Mouse (Mus musculus): Measurements from ENCODE around the gene Ehbp1. TPM values are rescaled to one million over a fixed set of nuclear protein-coding genes. Genes with fewer than 3 reads are reported as not detected.

The Ehbp1 gene
- polyA plus RNA-seq, 1 experiment, result 3.5 TPM

DNA sequence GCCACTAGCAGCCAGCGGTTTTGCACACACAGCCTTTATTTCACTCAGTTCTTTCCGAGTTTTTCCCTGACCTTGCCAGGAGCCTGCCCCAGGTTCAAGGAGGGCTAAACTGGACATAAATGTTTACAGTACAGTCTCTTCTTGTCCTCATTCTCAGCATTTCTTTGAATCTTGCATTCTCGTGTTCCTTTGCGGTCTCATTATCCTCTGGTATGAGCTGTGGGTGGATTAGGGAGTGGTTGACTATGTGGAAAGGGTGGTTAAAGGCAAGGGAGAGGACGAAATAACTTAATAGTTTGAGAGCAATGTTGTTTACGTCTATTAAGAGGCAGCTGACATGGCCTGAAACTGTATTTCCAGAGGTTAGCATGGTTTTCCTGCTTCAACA, 54.6 kb downstream of the Ehbp1 start:
- WGBS, result under 1% methylated on average over 6 of the region's 6 CpGs
- TF ChIP-seq CTCF (IDR thresholded peaks at IDR 0.05; ENCODE audit: insufficient read depth, low read length) (no peak), POLR2A (IDR thresholded peaks at IDR 0.05; ENCODE audit: borderline replicate concordance, extremely low read depth, low read depth, low read length) (no peak)
- DNase-seq, result no peak
- 0 out of 2 replicates have a peak, but pooled peaks cover 3% of the 10 kb centered on the region for H3K4me1 ChIP-seq (ENCODE audit: control insufficient read depth, insufficient read depth, low read length)
- H3K4me3 ChIP-seq (replicated peaks; ENCODE audit: extremely low read depth, low read depth, low read length), result peak overlapping the region; percentile 76

DNA sequence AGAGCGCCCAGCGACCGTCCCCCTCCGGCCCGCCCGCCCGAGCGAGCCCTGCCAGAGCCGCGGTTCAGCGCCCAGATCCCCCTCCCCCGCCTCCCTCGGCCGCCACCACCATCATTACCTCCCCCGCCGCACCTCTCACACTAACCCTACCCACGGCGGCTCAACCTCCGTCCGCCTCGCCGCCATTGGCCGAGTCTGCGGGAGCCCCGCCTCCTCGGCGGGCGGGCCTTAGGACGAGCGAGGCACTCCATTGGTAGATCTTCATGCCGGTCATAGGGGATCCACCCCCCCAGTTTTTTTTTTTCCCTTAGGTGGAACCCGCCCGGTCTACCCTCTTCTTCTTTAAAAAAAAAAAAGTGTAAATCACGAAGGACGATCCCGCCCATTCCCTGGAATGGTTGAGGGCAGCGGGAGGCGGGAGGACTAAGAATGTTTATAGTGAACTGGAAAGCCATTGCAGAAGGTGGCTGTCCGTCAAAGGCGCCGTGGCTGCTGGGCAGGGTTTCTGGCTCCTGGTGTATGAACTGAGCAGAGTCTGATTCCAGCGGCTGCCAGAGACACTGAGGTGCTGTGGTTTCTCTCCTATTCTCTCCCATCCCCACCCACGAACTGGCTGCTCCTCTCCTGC, 55.1 kb downstream of the Ehbp1 start:
- 2% methylated on average over 36 of the region's 43 CpGs for WGBS
- TF ChIP-seq CTCF (IDR thresholded peaks at IDR 0.05; ENCODE audit: insufficient read depth, low read length) (no peak), POLR2A (IDR thresholded peaks at IDR 0.05; ENCODE audit: borderline replicate concordance, extremely low read depth, low read depth, low read length) (peak; percentile 83; the same call in 1 of the 2 replicates)
- peak; percentile 96 for DNase-seq

DNA sequence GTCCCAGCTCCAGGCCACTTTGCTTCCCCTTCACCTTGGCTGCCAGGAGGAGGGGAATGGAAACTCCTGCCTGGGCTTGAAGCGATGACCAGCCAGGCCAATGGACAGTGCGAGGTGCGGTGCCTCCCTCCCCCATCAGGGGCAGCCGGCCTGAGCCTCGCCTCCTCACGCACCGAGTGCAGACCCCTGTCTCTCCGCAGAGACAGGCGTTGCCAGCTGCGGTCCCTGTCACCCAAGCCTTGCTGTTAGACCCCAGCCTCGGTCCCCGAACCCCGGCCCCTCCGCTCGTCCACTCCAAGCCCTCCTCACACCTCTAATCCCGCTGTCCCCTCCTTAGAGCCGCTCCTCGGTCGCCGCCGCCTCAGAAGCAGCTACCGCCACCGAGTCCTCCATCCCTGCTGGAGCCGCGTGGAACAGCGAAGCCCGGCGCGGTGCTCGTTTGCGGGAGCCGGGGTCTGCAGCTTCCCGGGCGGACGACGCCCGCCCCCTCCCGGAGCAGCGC, 55.7 kb downstream of the Ehbp1 start:
- TF ChIP-seq CTCF (IDR thresholded peaks at IDR 0.05; ENCODE audit: insufficient read depth, low read length), result no peak
- peak; percentile 24; the same call in 1 of the 2 replicates for TF ChIP-seq POLR2A (IDR thresholded peaks at IDR 0.05; ENCODE audit: borderline replicate concordance, extremely low read depth, low read depth, low read length)
- Histone ChIP-seq H3K4me1 (ENCODE audit: control insufficient read depth, insufficient read depth, low read length) (0 out of 2 replicates have a peak, but pooled peaks cover 3% of the 10 kb centered on the region), H3K4me3 (replicated peaks; ENCODE audit: extremely low read depth, low read depth, low read length) (peak overlapping the region; percentile 61)
- peak; percentile 58 for DNase-seq
- WGBS, result under 1% methylated on average over 39 of the region's 39 CpGs

More for the DNA sequence above, 55.1 kb downstream of the Ehbp1 start:
- 0 out of 2 replicates have a peak, but pooled peaks cover 3% of the 10 kb centered on the region for H3K4me1 ChIP-seq (ENCODE audit: control insufficient read depth, insufficient read depth, low read length)
- peak overlapping the region; percentile 76 for H3K4me3 ChIP-seq (replicated peaks; ENCODE audit: extremely low read depth, low read depth, low read length)

DNA sequence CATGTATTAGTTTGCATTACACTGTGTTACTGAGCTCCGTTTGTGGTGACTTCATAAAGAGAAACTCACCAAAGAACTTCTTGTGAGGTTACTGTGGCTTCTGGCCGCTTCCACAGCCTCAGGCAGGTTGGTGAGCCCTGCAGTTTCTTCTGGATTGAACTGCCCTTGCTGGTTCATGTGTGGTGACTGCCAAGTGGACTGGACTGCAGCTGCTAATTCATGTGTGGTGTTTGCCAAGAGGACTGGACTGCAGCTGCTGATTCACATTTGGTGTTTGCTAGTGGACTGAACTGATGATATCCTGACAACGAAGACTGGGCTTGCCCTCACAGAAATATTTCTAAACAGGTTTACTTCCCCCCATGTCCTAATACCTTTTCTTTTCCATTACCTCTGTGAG, 65.4 kb downstream of the Ehbp1 start:
- TF ChIP-seq POLR2A (IDR thresholded peaks at IDR 0.05; ENCODE audit: borderline replicate concordance, extremely low read depth, low read depth, low read length) (no peak), CTCF (IDR thresholded peaks at IDR 0.05; ENCODE audit: insufficient read depth, low read length) (no peak)
- Histone ChIP-seq H3K4me3 (replicated peaks; ENCODE audit: extremely low read depth, low read depth, low read length) (no peak overlapping the region), H3K4me1 (ENCODE audit: control insufficient read depth, insufficient read depth, low read length) (peaks cover 2% of the 10 kb centered on the region)
- 96% methylated on average over 3 of the region's 3 CpGs for WGBS
- no peak for DNase-seq

DNA sequence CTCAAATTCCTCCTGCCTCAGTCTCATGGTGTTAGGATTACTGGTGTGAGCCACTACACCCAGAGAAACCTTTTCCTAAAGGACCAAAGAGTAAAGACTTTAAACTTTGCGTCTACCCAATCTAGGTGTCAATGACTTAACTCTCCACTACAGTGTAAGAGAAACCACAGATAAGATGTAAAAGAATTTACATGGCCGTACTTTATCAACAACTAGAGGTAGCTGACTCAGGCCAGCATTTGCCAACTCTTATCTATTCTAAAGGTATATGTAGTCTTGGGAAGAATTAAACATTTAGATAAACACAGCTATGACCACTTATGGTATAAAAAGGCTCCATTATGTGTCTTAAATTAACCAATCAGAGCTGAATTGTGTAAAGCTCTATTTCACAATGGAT, 67.9 kb downstream of the Ehbp1 start:
- Histone ChIP-seq H3K4me1 (ENCODE audit: control insufficient read depth, insufficient read depth, low read length) (peaks cover 2% of the 10 kb centered on the region), H3K4me3 (replicated peaks; ENCODE audit: extremely low read depth, low read depth, low read length) (no peak overlapping the region)
- TF ChIP-seq CTCF (IDR thresholded peaks at IDR 0.05; ENCODE audit: insufficient read depth, low read length) (no peak), POLR2A (IDR thresholded peaks at IDR 0.05; ENCODE audit: borderline replicate concordance, extremely low read depth, low read depth, low read length) (no peak)
- no peak for DNase-seq
- WGBS, result 83% methylated on average over 2 of the region's 2 CpGs

DNA sequence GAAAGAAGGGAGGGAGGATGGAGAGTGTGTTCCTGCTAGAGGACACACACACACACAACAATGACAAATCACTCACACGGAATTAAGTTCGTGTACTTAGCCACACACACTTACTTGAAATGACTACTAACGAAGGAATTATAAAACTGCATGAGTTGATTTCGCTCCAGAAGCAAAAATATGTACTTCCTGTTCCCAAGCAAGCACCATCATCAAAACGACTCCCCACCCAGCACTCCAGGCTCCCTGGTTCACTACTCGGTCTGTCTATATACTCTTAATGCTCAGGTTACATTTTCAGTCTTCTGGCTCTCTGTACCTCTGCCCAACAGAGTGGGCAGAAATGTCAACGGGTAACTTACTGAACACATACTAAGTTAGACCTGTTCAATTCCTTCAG, 68.7 kb downstream of the Ehbp1 start:
- Histone ChIP-seq H3K4me3 (replicated peaks; ENCODE audit: extremely low read depth, low read depth, low read length) (no peak overlapping the region), H3K4me1 (ENCODE audit: control insufficient read depth, insufficient read depth, low read length) (peaks cover 2% of the 10 kb centered on the region)
- 41% methylated on average over 7 of the region's 7 CpGs for WGBS
- no peak for TF ChIP-seq CTCF (IDR thresholded peaks at IDR 0.05; ENCODE audit: insufficient read depth, low read length)
- TF ChIP-seq POLR2A (IDR thresholded peaks at IDR 0.05; ENCODE audit: borderline replicate concordance, extremely low read depth, low read depth, low read length), result no peak
- no peak for DNase-seq

DNA sequence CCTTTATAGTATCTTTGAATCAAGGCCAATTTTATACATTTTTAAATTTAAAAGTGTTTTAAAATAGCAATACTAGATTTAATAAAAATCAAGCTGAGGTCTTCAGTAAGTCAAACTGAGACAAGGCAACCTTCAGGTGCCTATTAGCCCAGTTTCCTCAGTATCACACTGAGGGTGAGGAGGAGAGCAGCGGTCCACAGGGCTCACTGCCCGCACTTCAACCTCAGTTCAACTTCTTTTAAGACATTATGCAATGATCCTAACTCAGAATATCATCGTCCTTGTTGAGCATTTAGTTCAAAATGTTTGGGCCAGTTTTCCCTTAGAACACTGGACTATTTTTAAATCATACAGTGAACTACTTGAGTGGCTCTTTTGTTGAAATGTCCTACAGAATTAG, 70.2 kb downstream of the Ehbp1 start:
- Histone ChIP-seq H3K4me1 (ENCODE audit: control insufficient read depth, insufficient read depth, low read length) (peaks cover 2% of the 10 kb centered on the region), H3K4me3 (replicated peaks; ENCODE audit: extremely low read depth, low read depth, low read length) (no peak overlapping the region)
- DNase-seq, result no peak
- TF ChIP-seq CTCF (IDR thresholded peaks at IDR 0.05; ENCODE audit: insufficient read depth, low read length) (no peak), POLR2A (IDR thresholded peaks at IDR 0.05; ENCODE audit: borderline replicate concordance, extremely low read depth, low read depth, low read length) (no peak)
- WGBS, result 78% methylated on average over 3 of the region's 3 CpGs

DNA sequence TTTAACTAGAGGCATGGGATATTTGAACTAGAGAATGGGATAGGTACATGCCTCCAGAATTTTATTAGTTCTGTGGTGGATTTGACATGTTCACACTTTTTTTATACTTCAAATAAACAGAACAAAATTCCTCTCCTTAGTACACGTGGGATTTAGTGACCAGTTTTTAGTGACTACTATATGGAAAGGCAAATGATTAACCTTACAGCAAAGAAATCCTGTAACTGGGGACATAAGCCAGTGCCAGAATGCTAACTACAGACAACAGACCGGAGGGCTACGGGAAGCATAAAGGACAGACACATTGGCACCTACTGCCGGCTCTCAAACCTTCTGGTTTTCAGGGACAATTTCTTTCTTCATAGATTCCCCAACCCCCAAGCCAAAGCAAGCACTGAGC, 72.4 kb downstream of the Ehbp1 start:
- no peak for DNase-seq
- WGBS, result 52% methylated on average over 4 of the region's 4 CpGs
- Histone ChIP-seq H3K4me3 (replicated peaks; ENCODE audit: extremely low read depth, low read depth, low read length) (no peak overlapping the region), H3K4me1 (ENCODE audit: control insufficient read depth, insufficient read depth, low read length) (peaks cover 2% of the 10 kb centered on the region)
- no peak for TF ChIP-seq CTCF (IDR thresholded peaks at IDR 0.05; ENCODE audit: insufficient read depth, low read length)

DNA sequence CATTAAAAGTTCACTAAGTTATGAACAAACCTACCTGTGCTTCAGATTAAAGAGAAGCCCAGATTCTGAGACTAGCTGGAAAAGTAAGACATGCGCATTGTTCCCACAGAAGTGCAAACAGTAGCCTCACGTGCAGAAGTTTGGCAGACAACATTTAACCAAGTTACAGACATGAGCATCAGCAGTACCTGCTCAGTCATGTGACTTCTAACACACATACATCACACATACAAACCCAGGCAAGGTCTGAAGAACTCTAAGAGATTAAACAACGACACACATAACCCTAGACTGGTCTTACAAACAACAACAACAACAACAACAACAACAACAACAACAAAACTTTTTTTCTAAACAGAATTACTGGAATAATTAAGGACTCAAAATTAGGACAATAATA, 72.9 kb downstream of the Ehbp1 start:
- TF ChIP-seq POLR2A (IDR thresholded peaks at IDR 0.05; ENCODE audit: borderline replicate concordance, extremely low read depth, low read depth, low read length) (no peak), CTCF (IDR thresholded peaks at IDR 0.05; ENCODE audit: insufficient read depth, low read length) (no peak)
- 64% methylated on average over 3 of the region's 3 CpGs for WGBS
- DNase-seq, result no peak
- H3K4me1 ChIP-seq (ENCODE audit: control insufficient read depth, insufficient read depth, low read length), result peaks cover 2% of the 10 kb centered on the region
- H3K4me3 ChIP-seq (replicated peaks; ENCODE audit: extremely low read depth, low read depth, low read length), result no peak overlapping the region

DNA sequence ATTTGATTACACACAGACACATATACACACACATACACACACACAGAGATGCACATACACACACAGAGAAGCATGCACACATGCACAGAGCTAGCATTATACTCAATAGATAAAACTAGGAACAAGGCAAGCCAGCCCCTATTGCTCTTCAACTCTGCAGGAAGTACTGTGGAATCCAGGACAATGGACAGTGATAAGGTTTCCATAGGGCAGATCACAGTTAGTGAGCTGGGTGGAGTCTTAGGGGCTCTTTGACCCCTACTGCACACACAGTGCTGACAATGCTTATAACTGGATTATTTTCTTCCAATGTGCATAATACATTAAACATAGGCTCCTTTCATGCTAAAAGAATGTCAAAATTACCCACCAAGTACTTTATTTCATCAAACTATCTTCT, 75.1 kb downstream of the Ehbp1 start:
- H3K4me3 ChIP-seq (replicated peaks; ENCODE audit: extremely low read depth, low read depth, low read length), result no peak overlapping the region
- TF ChIP-seq CTCF (IDR thresholded peaks at IDR 0.05; ENCODE audit: insufficient read depth, low read length) (no peak), POLR2A (IDR thresholded peaks at IDR 0.05; ENCODE audit: borderline replicate concordance, extremely low read depth, low read depth, low read length) (no peak)
- no peaks in the 10 kb centered on the region; the same call in 1 of the 2 replicates for H3K4me1 ChIP-seq (ENCODE audit: control insufficient read depth, insufficient read depth, low read length)
- no peak for DNase-seq
